10 mouse cellular contexts compared by ENCODE assay signal in the genomic region with DNA sequence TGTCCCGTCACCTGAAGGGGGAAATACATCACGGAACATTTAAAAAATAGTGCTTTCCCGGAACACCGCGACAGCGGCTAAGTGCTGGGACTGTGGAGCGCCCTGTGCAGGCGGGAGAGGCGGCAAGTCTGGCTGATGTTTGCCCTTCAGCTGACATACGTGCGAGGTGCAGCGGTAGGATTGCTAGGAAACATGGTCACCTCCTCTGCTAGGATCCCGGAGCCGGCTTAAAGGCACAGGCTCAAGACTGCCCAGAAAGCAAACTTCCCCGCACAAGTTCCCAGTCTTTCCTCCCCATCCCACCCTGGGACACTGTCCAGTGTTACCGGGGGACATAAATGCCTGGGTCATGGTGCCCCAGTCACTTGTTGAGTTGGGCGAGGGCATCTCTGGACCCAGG. TPM values are rescaled to one million over a fixed set of nuclear protein-coding genes. Genes with fewer than 3 reads are reported as not detected.
DNase-seq lines count a peak whose midpoint lies in the region; ATAC-seq and TF ChIP-seq lines count a peak whose summit lies in the region.
"Had no signal": no experiment of that assay in that cellular context is flagged by ENCODE, and none has a peak within 500 bp of the region (broad histone marks: within the 10 kb centered on the region; RNA-seq: fewer than 3 reads in every experiment).

No protein-coding gene starts in this region.

- H3K4me2 ChIP-seq in intestine, embryonic 16.5 days (ENCODE audit: low read depth, low read length): peak overlapping the region; percentile 83
- H3K4me2 ChIP-seq in midbrain, embryonic 15.5 days: peak overlapping the region; percentile 83

- peak; percentile 9 for DNase-seq in adrenal gland, adult 2 months
- no peak for DNase-seq in adrenal gland, postnatal 4 days (ENCODE audit: low spot score in 2 of 2)
- DNase-seq in Muller cell, postnatal 12 days (ENCODE audit: inconsistent ontology term): no peak
- no peak for DNase-seq in lung, adult 2 months

- peaks cover 22% of the 10 kb centered on the region for H3K27me3 ChIP-seq in megakaryocyte, embryonic 14.5 days (replicated peaks)
- peaks cover 12% of the 10 kb centered on the region for H3K27me3 ChIP-seq in intestine, embryonic 16.5 days (replicated peaks; ENCODE audit: control insufficient read depth, insufficient read depth, low read length)
- H3K27me3 ChIP-seq in midbrain, embryonic 15.5 days (replicated peaks): 0 out of 2 replicates have a peak, but pooled peaks cover 7% of the 10 kb centered on the region

- H3K9me3 ChIP-seq in megakaryocyte, embryonic 14.5 days: no peaks in the 10 kb centered on the region
- H3K9me3 ChIP-seq in intestine, embryonic 16.5 days (ENCODE audit: control insufficient read depth, low read length): no peaks in the 10 kb centered on the region
- no peaks in the 10 kb centered on the region for H3K9me3 ChIP-seq in midbrain, embryonic 15.5 days

- peak overlapping the region; percentile 86 for H3K4me3 ChIP-seq in megakaryocyte, embryonic 14.5 days (replicated peaks)
- peak overlapping the region; percentile 60 for H3K4me3 ChIP-seq in intestine, embryonic 16.5 days (ENCODE audit: low read length)
- peak overlapping the region; percentile 54 for H3K4me3 ChIP-seq in midbrain, embryonic 15.5 days
- no peak overlapping the region for H3K4me3 ChIP-seq in lung, adult 2 months (replicated peaks; ENCODE audit: extremely low read depth, low read depth, low read length)
- H3K4me3 ChIP-seq: myocyte had no signal

- TF ChIP-seq CTCF in lung, adult 2 months (IDR thresholded peaks at IDR 0.05; ENCODE audit: insufficient read depth, low read length): no peak

- no peaks in the 10 kb centered on the region for H3K36me3 ChIP-seq in megakaryocyte, embryonic 14.5 days (replicated peaks; ENCODE audit: low read length)
- no peaks in the 10 kb centered on the region for H3K36me3 ChIP-seq in intestine, embryonic 16.5 days (ENCODE audit: control insufficient read depth, insufficient read depth, low read length)
- H3K36me3 ChIP-seq in midbrain, embryonic 15.5 days (replicated peaks): no peaks in the 10 kb centered on the region

- WGBS in intestine, embryonic 16.5 days: under 1% methylated on average over 17 of the region's 17 CpGs
- WGBS in midbrain, embryonic 15.5 days: under 1% methylated on average over 17 of the region's 17 CpGs
- 1% methylated on average over 17 of the region's 17 CpGs for WGBS in lung, adult 2 months

- no peak overlapping the region for H3K27ac ChIP-seq in intestine, embryonic 16.5 days (ENCODE audit: low read length)
- no peak overlapping the region for H3K27ac ChIP-seq in midbrain, embryonic 15.5 days

- peaks cover 8% of the 10 kb centered on the region; the same call in 1 of the 2 replicates for H3K4me1 ChIP-seq in megakaryocyte, embryonic 14.5 days
- peaks cover 3% of the 10 kb centered on the region; the same call in 1 of the 2 replicates for H3K4me1 ChIP-seq in intestine, embryonic 16.5 days (ENCODE audit: control insufficient read depth, insufficient read depth, low read length)
- peaks cover 11% of the 10 kb centered on the region for H3K4me1 ChIP-seq in midbrain, embryonic 15.5 days
- H3K4me1 ChIP-seq in lung, adult 2 months (ENCODE audit: control insufficient read depth, insufficient read depth, low read length): no peaks in the 10 kb centered on the region

- H3K9ac ChIP-seq in intestine, embryonic 16.5 days (ENCODE audit: low read depth, low read length): peak overlapping the region; percentile 37; the same call in 1 of the 2 replicates
- peak overlapping the region; percentile 63 for H3K9ac ChIP-seq in midbrain, embryonic 15.5 days

- no peak for ATAC-seq in megakaryocyte, adult 5-6 weeks (ENCODE audit: poor library complexity, severe bottlenecking)
- ATAC-seq in intestine, embryonic 16.5 days: 0 out of 2 replicates have a peak, but pooled peaks have one; percentile 14
- peak; percentile 69 for ATAC-seq in midbrain, embryonic 15.5 days (replicated peaks)

- no peak for TF ChIP-seq POLR2A in lung, adult 2 months (IDR thresholded peaks at IDR 0.05; ENCODE audit: borderline replicate concordance, extremely low read depth, low read depth, low read length)

RNA-seq across cellular contexts. Expression of a gene that starts 0.6 kb away (rescaled TPM):
- 1 to 10 TPM in 1 of 2 experiments, under 1 TPM in 1; 0.72 to 1.8 TPM for total RNA-seq in adrenal gland, adult 2 months (2021)
- 2.9 and 5.0 TPM in 2 replicates for polyA plus RNA-seq in adrenal gland, adult 2 months (2012; rRNA removed)
- total RNA-seq in adrenal gland, postnatal 4 days (2021): 1 to 10 TPM; 2.9 to 3.5 TPM
- polyA plus RNA-seq in megakaryocyte, embryonic 14.5 days (2012; ENCODE audit: insufficient read depth, low replicate concordance): not detected in 2 replicates
- total RNA-seq in megakaryocyte, adult 5-6 weeks (2015): not detected in 2 replicates
- total RNA-seq in megakaryocyte, adult 5-6 weeks (2017): not detected in 2 replicates
- polyA plus RNA-seq in intestine, embryonic 16.5 days (2015; fragmentation: Nextera tagmentation; extraction: Ambion mirVana): 0.32 and 0.36 TPM in 2 replicates
- 1.8 and 2.4 TPM in 2 replicates for polyA plus RNA-seq in midbrain, embryonic 15.5 days (2015; fragmentation: Nextera tagmentation; extraction: Ambion mirVana)
- 0.26 and 0.60 TPM in 2 replicates for polyA plus RNA-seq in lung, adult 2 months (2012; rRNA removed)
- total RNA-seq: common myeloid progenitor, adult 5-6 weeks had no signal
